In genomic region chr13:117958496-117959421, GRCm38 (mm10) we compare ENCODE assay signal across 9 mouse cellular contexts.
DNase-seq lines count a peak whose midpoint lies in the region; ATAC-seq and TF ChIP-seq lines count a peak whose summit lies in the region.
"Had no signal": no experiment of that assay in that cellular context is flagged by ENCODE, and none has a peak within 500 bp of the region (broad histone marks: within the 10 kb centered on the region; RNA-seq: fewer than 3 reads in every experiment).

No protein-coding gene starts in this region.

- H3K4me1 ChIP-seq in cerebellum, adult 2 months (ENCODE audit: control insufficient read depth, insufficient read depth, low read length): no peaks in the 10 kb centered on the region; the same call in 1 of the 2 replicates
- no peaks in the 10 kb centered on the region for H3K4me1 ChIP-seq in ES-Bruce4 (ENCODE audit: control insufficient read depth, insufficient read depth, low read length)
- H3K4me1 ChIP-seq in forebrain, embryonic 10.5 days: peaks cover 11% of the 10 kb centered on the region
- H3K4me1 ChIP-seq in limb, embryonic 15.5 days: no peaks in the 10 kb centered on the region

- DNase-seq in cerebellum, adult 2 months: peak; percentile 27 to 37
- DNase-seq in cerebellum, adult 8-10 months: no peak
- DNase-seq in forebrain, embryonic 10.5 days (ENCODE audit: extremely low spot score, low spot score): peak; percentile 19
- DNase-seq in adrenal gland, postnatal 14 days: no peak

- WGBS in cerebellum, adult 2 months: 49% methylated on average over 18 of the region's 18 CpGs
- 5% methylated on average over 18 of the region's 18 CpGs for WGBS in forebrain, embryonic 10.5 days
- 10% methylated on average over 18 of the region's 18 CpGs for WGBS in limb, embryonic 15.5 days

- TF ChIP-seq EP300 in ES-Bruce4 (IDR thresholded peaks at IDR 0.05; ENCODE audit: insufficient read depth, low read depth, low read length): no peak

- no peak overlapping the region for H3K4me3 ChIP-seq in cerebellum, adult 2 months (replicated peaks; ENCODE audit: insufficient read depth, low read depth, low read length)
- peak overlapping the region; percentile 53 for H3K4me3 ChIP-seq in ES-Bruce4 (ENCODE audit: low read depth, low read length)
- peak overlapping the region; percentile 36 for H3K4me3 ChIP-seq in forebrain, embryonic 10.5 days
- no peak overlapping the region for H3K4me3 ChIP-seq in limb, embryonic 15.5 days

- peak overlapping the region; percentile 17; the same call in 1 of the 2 replicates for H3K4me2 ChIP-seq in limb, embryonic 15.5 days

- no peaks in the 10 kb centered on the region for H3K9me3 ChIP-seq in ES-Bruce4 (replicated peaks; ENCODE audit: control insufficient read depth, insufficient read depth, low read length, poor library complexity, severe bottlenecking)
- no peaks in the 10 kb centered on the region for H3K9me3 ChIP-seq in forebrain, embryonic 10.5 days
- no peaks in the 10 kb centered on the region for H3K9me3 ChIP-seq in limb, embryonic 15.5 days

- no peak overlapping the region; the same call in 1 of the 2 replicates for H3K9ac ChIP-seq in ES-Bruce4 (ENCODE audit: low read depth, poor library complexity, severe bottlenecking)
- H3K9ac ChIP-seq in limb, embryonic 15.5 days: no peak overlapping the region

- no peaks in the 10 kb centered on the region for H3K27me3 ChIP-seq in cerebellum, adult 2 months (ENCODE audit: control insufficient read depth, insufficient read depth, low read length)
- no peaks in the 10 kb centered on the region for H3K27me3 ChIP-seq in ES-Bruce4 (ENCODE audit: control insufficient read depth, insufficient read depth, low read length, poor library complexity, severe bottlenecking)
- H3K27me3 ChIP-seq in forebrain, embryonic 10.5 days (ENCODE audit: poor library complexity, severe bottlenecking): no peaks in the 10 kb centered on the region
- no peaks in the 10 kb centered on the region for H3K27me3 ChIP-seq in limb, embryonic 15.5 days

- H3K36me3 ChIP-seq in ES-Bruce4 (ENCODE audit: control insufficient read depth, insufficient read depth, low read length, poor library complexity, severe bottlenecking): no peaks in the 10 kb centered on the region
- H3K36me3 ChIP-seq in forebrain, embryonic 10.5 days (replicated peaks): no peaks in the 10 kb centered on the region
- H3K36me3 ChIP-seq in limb, embryonic 15.5 days: no peaks in the 10 kb centered on the region

- TF ChIP-seq CTCF in cerebellum, adult 2 months (IDR thresholded peaks at IDR 0.05; ENCODE audit: borderline replicate concordance, insufficient read depth, low read depth, low read length): no peak
- TF ChIP-seq CTCF in ES-Bruce4 (IDR thresholded peaks at IDR 0.05; ENCODE audit: low read depth, low read length): no peak

- H3K27ac ChIP-seq in cerebellum, adult 2 months (ENCODE audit: insufficient read depth, low read length): no peak overlapping the region
- H3K27ac ChIP-seq in ES-Bruce4 (ENCODE audit: insufficient read depth, low read length): no peak overlapping the region
- peak overlapping the region; percentile 72 for H3K27ac ChIP-seq in forebrain, embryonic 10.5 days
- no peak overlapping the region for H3K27ac ChIP-seq in limb, embryonic 15.5 days
- H3K27ac ChIP-seq: macrophage had no signal

- TF ChIP-seq POLR2A in cerebellum, adult 2 months (IDR thresholded peaks at IDR 0.05; ENCODE audit: borderline replicate concordance, insufficient read depth, low read length): no peak
- TF ChIP-seq POLR2A in ES-Bruce4 (IDR thresholded peaks at IDR 0.05; ENCODE audit: insufficient read depth, low read length): no peak

- no peak for ATAC-seq in limb, embryonic 15.5 days (ENCODE audit: insufficient number of reproducible peaks, low FRiP score, low TSS enrichment, low read depth)
- ATAC-seq in granulocyte monocyte progenitor cell, adult 5-6 weeks (replicated peaks; ENCODE audit: poor library complexity, severe bottlenecking): no peak
- no peak for ATAC-seq in CD4-positive, CD25-positive, alpha-beta regulatory T cell, adult 4 months

Comparison
In these comparisons a context has a peak if more than half of its experiments do, and no peak if none do; other contexts are left out.
1. DNase-seq: peak in cerebellum, adult 2 months (2 of 2) and forebrain, embryonic 10.5 days (single experiment); none in cerebellum, adult 8-10 months (single experiment) and adrenal gland, postnatal 14 days (single experiment).
2. H3K4me3 ChIP-seq: peak in ES-Bruce4 (single experiment) and forebrain, embryonic 10.5 days (single experiment); none in cerebellum, adult 2 months (single experiment) and limb, embryonic 15.5 days (single experiment).